Mouse (Mus musculus): ENCODE data around the gene Cenpm.
A peak's percentile ranks its signal among the peaks of the same experiment; 100 is the strongest.

Cenpm gene

DNA sequence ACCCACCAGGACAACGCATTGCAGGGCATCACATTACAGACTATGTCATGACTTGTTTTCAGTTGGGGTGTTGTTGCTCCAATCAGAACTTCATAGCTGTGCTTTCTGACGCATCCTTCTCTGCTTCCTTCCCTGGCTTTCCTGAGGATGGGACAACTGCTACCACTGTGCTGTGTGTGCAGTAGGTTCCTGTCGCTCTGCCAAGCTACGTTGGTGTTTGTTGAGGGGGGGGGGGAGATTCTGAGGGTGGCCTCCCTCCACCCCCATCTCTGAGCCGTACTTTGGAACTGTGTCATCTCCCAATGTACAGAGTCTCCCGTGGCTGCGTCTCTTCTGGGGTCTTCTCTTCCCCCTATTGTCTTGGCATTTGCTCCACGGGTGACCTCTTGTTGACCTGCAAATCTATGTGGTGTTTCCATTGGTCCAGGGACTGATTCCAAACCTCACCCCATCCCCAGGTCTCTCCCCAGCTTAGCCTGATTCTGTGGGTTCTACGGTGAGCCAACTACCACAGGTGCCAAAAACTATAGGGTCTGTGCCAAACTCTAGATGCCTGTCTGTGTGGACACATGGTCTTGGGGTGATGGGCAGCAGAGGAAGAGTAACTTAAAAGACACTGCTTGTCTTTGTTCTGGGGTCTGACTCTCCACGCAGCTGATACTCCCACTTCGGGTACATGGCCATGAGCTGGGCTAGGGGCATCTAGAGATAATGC lies 29.1 kb downstream of the Cenpm start:
- DNase-seq (ENCODE audit: low read depth, low spot score) = no peak

DNA sequence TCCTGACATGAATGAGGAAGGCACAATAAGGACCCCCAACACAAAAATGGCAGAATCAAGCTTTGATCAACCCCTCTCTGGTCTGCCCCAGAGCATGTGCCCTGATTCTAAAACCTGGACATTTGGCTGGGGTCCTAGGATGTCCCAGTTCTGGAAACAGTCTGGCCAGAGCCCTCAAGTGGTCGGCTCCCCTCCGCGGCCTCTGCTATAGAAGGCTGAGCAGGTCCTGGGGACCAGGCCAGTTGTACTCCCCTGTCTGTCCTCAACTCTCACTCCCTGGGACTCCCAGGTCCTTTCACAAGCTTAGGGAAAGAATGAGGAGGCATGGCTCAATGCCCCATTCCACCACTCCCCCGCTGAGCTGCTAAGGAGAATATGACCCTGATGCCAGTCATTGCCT lies 31.3 kb downstream of the Cenpm start:
- no peak for DNase-seq (ENCODE audit: low read depth, low spot score)

DNA sequence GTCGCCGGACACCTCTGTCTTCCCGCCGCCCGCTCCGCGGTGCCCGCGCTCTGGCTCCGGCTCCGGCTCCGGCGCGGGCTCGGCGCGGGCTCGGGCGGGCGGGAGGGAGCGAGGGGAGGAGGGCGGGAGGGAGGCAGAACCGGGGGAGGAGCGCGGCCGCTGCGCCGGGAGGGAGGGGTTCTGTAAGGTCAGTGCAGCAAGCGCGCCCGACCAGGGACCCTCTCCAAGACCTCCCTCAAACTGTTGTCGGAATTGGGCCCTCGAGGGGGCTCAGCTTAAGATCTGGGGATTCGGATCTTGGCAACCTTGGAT lies 31.8 kb downstream of the Cenpm start, which contains the start of gene Shisa8:
Gene Shisa8 (minus strand): TSS at position 64 of the 312 bp plus-strand sequence.
- DNase-seq (ENCODE audit: low read depth, low spot score) = no peak

DNA sequence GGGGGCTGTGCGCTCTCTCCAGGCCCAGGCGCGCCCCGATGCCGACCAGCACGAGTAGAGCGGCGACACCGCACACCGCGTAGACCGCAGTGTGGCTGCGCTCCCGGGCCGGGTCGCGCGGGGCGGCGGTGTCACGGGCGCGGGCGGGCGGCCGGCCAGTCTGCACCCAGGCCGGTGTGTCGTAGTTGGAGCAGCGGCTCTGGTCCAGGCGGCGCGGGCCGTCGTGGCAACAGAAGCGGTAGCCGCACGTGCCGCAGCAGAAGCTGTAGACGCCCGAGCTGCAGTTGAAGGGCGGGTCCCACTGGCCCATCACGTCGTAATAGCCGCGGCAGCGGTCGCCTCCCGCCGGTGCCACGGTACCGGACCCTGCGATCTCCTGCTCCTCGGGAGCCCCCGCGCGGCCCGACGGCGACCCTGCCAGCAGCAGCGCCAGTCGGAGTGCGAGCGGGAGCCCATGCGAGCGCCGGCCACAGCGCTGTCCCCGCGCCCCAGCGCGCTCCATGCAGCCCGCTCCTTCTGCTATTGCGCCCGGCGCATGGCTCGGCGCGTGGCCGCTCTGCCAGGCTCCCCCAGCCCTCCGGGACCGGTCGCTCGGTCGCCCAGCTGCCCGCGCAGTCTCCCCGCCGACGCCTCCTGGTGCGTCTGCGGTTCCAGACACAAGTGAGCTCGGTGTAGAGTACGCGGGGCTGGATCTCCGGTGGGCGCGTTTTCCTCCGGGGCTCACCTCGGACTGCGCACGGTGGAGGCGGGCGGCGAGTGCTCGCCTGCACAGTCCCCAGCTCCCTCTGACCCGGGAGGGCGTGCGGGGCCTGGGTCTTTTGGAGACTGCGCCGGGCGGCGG lies 32.4 kb downstream of the Cenpm start:
- no peak for DNase-seq (ENCODE audit: low read depth, low spot score)

DNA sequence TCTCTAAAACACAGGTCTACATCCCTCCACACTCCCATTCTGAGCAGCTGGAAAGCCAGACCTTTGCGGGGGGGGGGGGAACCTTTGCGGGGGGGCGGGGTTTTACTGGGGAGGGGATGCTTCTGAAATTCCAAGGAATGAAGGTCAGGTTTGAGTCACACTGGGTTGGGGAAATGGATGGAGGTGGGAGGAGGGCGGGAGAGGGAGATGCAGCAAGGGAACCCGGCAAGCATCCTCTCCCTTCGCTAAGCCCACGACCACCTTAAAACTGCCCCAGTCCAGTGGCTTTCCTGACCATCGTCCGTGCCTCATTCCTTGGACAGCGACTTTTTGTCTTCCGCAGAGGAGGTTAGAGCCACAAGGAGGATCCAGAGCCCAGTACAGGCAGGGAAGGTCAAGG lies 33.3 kb downstream of the Cenpm start:
- no peak for DNase-seq (ENCODE audit: low read depth, low spot score)

DNA sequence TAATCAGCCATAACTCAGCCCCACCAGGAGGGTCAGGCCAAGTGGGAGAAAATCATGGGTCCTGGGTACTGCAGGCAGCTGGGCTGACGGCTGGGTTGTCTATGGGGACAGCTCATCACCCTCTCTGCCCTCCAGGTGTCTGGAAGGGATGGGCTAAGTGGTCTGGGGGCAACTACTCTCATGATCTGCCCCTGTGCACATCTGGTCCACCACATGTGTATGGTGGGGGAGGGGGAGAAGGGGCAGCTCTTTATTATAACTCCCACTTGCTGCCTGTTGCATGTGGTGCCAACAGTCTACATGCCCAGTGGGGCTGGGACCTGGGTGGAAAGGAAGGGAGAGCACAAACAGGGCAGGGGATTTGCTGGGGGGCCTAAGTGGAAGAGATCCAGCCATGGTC lies 33.7 kb downstream of the Cenpm start:
- DNase-seq (ENCODE audit: low read depth, low spot score) = no peak

DNA sequence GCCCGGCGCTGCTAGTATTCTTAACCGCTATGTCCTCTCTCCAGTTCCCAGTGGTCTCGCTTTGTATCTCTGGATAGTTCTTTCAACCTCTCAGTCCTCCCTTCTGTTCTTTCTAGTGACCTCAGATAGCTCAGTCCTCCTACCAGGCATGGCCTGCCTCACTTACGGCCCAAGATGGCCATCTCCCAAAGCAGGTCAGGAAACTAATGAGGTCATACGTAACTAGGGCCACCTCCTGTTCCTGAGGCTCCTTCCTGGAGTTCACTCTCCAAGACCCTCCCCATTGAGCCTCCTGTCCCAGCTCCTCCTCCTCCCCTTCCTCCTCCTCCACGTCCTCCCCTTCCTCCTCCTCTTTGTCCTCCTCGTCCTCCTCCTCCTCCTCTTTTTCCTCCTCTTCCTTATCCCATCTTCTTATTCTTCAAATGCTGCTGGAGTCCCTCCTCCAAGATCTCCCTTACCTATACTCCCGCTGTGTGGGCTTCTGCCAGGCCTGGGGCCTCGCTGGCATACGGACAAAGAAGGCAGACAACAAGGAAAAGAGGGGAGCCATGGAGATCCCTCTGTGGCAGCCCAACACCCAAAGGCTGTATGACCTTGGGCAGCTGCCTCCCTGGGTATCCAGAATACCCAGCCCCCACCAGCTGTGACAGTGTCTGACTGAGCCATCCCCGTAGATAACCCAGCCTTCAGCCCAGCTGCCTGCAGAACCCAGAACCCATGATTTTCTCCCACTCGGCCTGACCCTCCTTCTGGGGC lies 35.1 kb downstream of the Cenpm start:
- DNase-seq (ENCODE audit: low read depth, low spot score) = no peak

DNA sequence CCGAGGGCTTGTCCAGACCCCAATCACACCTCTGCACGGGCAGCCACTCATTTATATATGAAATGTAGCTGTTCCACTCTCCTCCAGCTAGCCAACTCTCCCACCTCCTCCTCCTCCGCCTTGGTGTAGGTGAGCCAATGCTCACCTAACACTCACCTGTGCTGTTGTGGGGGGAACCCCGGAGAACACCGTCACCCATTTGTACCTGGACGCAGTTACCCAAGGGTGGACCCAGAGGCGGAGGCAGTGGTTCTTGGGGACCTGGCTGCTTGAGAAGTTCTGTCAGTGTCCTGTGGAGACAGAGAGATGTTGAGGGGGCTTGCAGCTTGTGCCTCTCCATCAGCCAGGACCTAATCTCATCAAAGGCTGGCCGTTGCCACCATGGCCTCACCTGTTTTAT lies 36.2 kb downstream of the Cenpm start:
- DNase-seq (ENCODE audit: low read depth, low spot score) = no peak

DNA sequence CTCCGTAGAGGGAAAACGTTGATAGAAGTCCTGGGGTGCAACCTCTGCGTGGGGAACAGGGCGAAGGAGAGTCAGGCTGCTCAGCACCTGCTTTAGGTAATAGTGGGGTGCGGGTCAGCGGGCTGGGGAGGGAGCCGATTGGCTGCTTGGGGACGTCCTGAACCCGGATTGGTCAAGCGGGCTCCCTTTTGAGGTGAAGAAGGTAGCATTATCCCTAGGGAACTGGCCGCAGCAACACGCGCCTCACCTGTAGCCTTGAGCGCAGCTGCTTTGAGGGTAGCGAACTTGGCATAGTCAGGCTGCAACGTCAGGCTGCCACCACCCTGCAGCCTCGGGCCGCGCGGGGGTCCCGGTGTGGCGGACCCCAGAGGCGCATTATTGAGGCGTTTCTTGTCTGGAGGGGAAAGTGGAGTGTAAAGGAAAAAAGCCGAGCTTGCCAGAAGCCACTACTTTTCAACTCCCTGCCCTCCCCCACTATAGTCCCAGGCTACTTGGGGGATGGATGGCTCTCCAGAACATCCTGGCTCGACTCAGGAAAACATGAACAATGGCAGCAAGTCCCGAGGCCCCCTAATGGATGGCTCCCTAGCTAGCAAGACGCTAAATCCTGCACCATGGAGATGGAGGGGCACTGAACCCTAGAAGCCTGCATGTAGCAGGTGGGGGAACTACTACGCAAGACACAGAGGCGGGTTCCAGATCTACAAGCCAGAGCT lies 36.9 kb downstream of the Cenpm start:
- DNase-seq (ENCODE audit: low read depth, low spot score) = no peak

DNA sequence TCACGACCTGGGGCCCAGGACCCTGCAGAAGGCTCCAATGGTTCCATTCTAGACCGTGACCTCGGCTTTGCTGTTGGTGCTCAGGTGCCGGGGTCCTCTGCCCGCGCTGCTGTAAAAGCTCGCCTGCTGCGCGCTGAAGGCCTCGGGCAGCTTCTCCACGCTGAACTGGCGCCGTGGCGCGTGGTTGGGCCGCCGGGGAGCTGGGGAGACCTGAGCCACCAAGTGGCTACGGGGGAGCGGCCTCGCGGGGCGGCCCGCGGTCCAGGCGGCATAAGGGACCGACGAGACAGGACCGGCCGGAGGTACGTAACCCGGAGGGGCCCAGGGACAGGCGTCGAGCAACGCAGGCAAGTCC lies 37.5 kb downstream of the Cenpm start:
- DNase-seq (ENCODE audit: low read depth, low spot score) = no peak

DNA sequence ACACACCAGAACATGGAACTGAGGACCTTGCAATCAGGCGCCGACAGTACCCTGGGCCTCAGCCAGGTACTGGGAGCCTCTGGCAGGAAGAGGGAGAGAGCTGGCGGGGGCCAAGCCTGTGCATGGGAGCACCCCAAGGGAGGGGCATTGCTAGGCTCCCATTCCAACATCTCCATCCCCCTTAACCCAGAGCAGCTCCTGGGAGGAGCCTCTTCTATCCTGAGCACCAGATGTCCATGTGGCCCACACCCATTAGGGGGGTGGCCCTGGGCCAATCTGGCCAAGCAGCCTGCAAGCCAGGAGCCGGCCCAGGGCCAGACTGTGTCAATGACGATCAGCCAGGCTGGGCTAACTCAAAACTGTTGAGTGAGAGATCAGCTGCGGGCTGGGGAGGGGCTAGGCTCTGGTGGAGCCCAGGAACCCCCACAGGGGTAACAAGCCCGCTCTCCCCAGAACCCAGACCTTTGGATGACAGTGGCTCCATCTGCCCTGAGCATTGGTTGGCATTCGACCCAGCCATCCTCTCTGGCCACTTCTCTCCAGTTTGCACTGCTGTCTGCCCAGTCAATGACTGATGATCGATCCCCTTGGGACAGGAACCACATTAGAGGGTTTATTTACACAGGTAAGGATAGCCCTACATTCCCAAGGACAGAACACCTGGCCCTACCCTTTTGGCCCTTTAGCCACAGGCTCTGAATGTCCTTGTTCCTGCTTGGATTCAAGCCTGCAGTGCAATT lies 38.0 kb downstream of the Cenpm start:
- peak; percentile 72 for DNase-seq (ENCODE audit: low read depth, low spot score)

DNA sequence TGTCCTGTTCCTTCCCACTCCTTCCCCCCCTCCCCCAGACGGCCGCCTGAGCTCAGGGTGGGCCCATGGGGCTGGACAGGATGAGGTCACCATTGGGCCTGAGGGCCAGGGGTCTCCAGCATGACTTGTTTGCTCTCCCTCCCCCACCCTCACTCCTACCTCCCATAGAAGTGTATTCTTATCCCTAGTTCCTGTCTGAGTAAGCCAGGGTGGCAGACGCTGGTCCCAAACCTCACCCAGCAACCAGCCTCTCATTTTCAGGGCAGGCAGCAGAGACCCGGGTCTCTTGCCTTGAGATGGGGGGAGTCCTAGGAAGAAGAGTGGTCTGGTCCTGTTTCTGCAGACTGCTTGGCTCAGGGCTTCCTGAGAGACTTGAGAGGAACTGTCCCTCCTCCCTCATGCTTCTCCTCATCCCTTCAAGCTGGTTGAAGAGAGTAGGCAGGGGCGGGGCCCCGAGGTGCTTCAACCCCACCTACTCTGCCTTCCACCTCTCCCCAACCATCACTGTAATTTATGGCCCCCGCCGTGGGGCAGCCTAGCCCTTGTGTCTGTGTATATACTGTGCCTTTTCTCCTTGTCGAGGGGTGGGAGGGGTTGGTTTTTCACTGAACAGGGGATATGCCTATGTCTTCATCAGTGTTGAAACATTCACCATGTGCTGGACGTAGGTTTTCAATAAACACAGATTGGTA lies 39.7 kb downstream of the Cenpm start:
- DNase-seq (ENCODE audit: low read depth, low spot score) = no peak

DNA sequence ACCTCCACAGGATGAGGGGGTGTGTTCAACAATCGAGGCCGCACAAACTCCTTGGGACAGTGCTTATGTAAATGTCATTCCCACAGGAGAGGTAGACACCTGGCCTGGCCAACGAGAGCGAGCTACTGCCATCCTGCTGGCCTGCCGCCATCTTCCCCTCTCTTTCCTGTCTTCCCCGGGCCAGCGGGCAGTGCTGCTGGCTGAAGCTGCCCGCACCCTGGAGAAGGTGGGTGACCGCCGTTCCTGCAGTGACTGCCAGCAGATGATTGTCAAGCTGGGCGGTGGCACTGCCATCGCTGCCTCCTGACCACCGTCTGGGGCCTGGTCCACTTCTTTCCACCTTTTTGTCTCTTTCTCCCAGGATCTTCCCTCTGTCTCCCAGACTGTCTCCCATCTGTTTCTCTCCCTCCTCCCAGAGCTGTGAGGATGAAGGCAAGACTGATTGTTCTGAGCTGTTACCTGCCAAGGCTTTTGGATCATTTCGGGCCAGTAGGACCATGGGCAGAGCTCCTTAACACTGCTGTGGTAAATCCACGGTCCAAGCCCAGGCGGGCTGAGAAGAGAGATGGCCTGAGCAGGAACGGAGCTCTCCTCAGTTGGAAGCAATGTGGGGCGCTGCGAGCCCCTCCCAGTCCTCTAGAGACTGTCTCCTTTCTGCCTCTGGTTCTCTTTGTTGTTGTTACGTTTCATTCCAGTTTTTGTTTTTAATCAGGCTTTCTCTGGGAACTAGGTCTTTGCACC lies 40.8 kb downstream of the Cenpm start:
- no peak for DNase-seq (ENCODE audit: low read depth, low spot score)

DNA sequence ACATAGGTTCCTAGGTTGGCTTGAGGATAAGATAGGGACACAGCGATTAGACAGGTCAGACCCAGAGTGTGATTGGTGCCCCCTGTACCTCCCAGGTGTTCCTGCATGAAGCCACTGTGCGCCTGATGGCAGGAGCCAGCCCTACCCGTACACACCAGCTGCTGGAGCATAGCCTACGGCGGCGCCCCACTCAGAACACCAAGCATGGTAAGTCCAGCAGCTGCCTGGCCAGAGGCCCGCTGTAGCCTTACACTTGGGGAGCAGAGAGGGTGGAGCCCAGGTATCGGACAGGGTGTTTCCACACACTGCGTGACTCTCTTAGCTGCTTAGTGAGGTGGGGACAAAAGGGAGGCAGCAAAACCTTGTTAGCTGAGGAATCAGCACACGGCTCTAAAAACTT lies 41.5 kb downstream of the Cenpm start:
- DNase-seq (ENCODE audit: low read depth, low spot score) = no peak

DNA sequence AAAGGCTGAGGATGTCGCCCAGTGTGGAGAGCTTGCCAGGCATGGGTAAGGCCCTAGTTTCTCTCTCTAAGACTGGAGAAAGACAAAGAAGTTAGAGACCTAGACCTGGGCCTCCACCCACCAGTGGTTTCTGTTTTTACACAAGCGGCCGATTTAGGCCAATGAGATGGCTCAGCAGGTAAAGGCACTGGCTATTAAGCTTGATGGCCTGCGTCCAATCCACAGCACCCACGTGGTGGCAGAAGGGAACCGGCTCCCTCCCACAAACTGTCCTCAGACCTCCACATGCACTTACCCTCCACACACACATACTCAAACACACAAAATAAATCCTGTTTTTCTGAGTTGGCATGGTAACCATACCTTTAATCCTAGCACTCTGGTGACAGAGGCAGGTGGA lies 42.5 kb downstream of the Cenpm start:
- DNase-seq (ENCODE audit: low read depth, low spot score) = no peak

DNA sequence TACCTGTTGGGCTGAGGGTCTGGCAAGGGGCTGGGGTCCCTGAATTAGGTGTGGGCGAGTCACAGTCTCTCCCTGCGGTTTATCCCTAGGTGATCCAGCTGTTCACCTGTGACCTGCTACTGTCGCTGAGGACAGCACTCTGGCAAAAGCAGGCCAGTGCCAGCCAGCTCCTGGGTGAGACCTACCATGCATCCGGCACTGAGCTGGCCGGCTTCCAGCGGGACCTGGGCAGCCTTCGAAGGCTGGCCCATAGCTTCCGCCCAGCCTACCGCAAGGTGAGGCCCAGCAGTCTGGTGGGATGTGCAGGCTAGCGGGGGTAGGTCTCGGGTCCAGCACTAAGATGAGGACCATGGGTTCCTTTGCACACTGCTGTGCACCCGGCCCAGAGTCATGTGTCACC lies 45.0 kb downstream of the Cenpm start:
- no peak for DNase-seq (ENCODE audit: low read depth, low spot score)

DNA sequence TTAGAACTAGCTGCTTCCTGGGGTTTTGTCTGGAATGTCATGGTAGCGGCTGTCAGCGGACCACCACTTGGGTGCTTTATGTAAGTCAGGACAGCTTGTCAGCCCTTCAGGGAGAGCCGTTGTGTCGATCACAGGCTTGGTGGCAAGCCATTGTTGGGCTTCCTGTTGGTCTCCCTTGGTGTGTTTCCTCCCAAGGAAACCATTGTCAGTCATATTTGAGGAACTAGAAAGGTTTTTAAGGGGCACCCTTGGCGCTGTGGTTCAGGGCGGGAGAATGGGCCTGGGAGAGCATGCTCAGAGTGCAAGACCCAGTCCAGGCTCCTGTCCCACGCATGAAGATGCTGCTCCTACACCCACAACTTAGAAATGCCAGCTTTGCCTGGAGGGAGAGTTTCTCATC lies 46.2 kb downstream of the Cenpm start:
- no peak for DNase-seq (ENCODE audit: low read depth, low spot score)

DNA sequence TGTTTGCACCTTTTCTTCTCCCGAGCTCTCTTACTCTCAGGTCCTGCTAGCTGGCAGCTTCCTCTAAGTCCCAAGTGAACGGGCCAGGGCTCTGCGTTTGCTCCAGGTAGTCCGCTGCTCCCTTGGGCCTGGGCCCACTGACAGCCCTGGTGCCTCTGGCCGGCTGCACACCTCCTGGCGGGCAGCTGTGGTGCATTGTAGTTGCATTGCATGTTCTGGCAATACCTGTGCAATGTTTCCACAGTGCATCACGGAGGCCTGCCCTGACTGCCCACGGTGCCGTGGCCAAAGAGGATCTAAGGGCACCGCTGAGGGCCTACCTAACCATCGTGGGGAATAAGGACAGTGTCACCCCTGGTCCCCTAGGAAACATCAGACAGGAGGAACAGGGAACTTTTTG lies 46.6 kb downstream of the Cenpm start:
- no peak for DNase-seq (ENCODE audit: low read depth, low spot score)

DNA sequence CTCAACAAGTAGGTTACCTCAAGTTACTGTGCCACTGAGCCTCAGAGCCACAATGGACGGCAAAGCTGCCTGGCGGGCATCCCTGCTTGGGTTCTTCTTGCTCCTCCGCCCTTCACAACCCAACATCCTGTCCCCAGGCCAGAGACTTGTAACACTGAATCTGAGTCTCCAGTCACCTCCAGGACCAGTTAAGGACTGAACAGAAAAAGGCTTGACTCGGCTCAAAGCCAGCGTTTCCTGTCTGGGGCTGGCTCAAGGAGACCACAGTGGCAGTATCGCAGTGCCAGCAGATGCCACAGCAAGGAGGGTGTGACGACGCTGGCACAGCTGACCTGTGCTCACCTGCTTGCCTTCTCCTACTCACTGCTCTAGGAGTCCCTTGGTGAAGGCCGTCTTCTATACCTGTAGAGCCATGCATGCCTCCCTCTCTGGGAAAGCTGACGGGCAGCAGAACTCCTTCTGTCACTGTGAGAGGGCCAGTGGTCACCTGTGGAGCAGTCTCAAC lies 47.2 kb downstream of the Cenpm start:
- no peak for DNase-seq (ENCODE audit: low read depth, low spot score)

DNA sequence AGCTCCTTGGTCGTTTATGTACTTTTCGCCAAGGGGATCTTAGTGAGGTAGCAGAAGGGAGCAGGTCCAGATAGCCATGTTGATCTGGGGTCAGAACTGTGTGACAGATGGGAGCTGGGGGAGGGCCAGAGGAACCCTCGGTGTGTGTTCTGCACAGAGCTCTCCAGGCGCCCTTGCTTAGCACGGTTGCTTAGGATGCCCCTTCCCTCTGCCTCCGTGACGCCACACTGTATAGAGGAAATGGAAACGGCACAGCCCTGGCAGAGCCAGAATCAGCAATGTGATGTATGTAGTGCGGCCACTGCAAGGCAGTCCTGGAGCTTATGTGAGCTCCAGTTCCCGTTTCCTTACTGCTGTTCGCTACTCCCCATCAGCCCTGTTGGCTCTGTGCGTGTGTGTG lies 48.2 kb downstream of the Cenpm start:
- DNase-seq (ENCODE audit: low read depth, low spot score) = no peak

Data from skeletal muscle tissue, adult 2 months (tissue).